Mouse (Mus musculus): ENCODE results near the gene Gnpat. TPM values are rescaled to one million over a fixed set of nuclear protein-coding genes. Genes with fewer than 3 reads are reported as not detected.

Gene Gnpat
- 10 to 100 TPM; 25.5 to 43.4 TPM for polyA plus RNA-seq (2012; fragmentation: generic; extraction: Trizol)

DNA sequence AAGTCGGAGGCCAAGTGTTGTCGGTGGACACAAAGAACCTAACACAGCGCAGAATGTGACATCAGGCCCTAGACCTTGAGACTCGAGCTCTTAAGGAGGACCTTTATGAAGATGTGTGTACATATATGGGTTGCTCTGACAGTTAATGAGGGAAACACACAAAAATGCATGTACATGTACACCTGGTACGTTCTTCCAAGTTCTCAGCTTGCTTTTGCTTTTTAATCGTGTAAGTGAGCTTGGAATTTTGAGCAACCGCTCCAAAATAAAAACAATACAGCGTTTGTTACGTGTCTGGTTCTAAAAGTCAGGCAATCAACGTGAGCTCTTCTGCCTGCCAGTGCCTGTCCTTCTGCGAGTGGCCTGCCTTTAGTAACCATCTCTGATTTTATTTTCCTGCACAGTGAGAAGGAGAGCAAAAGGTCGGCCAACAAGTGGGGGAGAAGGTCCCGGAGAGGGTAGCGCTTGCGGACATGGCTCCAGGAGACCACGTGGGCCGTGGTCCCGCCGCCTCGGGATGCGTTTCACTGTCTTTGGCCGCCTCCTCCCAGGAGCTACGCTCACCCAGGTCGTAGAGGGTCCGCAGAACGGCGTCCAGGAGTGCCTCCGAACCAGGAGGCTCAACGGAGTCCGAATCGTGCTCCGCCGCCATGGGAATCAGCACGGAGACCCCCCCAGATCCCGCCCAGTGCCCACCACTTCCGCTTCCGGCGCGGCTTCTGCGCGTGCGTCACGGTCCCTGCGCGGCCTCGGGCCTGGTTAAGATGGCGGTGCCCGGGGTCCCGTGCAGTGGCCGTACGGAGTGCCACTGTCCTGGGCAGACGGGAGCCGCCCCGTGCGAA lies at the start of gene Gnpat, which contains the start of gene 2810004N23Rik:
Gene Gnpat, plus strand, starts transcription at position 713 of the 842 bp plus-strand sequence.
Gene 2810004N23Rik, minus strand, starts transcription at position 800 of the 842 bp plus-strand sequence.

GRCm38 (mm10) chr8:124897386-124898250 lies 34.8 kb downstream of the Gnpat start, which contains the start of the genes Exoc8 and Sprtn:
Exoc8 (minus strand) TSS chr8:124897705.
Sprtn (plus strand) TSS chr8:124897886.

Other genes with a start within 250 kb of the Gnpat start
- 10 to 100 TPM; 46.3 to 63.8 TPM for gene 2310022B05Rik, start 199.7 kb upstream of the Gnpat start, polyA plus RNA-seq (2012; fragmentation: generic; extraction: Trizol)
- 10 to 100 TPM in 1 of 2 experiments, 1 to 10 TPM in 1; 3.7 to 17.1 TPM for gene Ttc13, start 141.1 kb upstream of the Gnpat start, polyA plus RNA-seq (2012; fragmentation: generic; extraction: Trizol)
- 1 to 10 TPM; 3.6 to 5.2 TPM for gene Arv1, start 140.9 kb upstream of the Gnpat start, polyA plus RNA-seq (2012; fragmentation: generic; extraction: Trizol)
- under 1 TPM; 0.02 to 0.26 TPM for gene Fam89a, start 111.2 kb upstream of the Gnpat start, polyA plus RNA-seq (2012; fragmentation: generic; extraction: Trizol)
- under 1 TPM in 1 of 2 experiments, not detected in 1; under 0.01 TPM for gene Trim67, start 69.9 kb upstream of the Gnpat start, polyA plus RNA-seq (2012; fragmentation: generic; extraction: Trizol)
- 10 to 100 TPM; 11.0 to 14.8 TPM for gene 2810004N23Rik, start 87 bp downstream of the Gnpat start, polyA plus RNA-seq (2012; fragmentation: generic; extraction: Trizol)
- gene Exoc8, start 34.7 kb downstream of the Gnpat start, polyA plus RNA-seq (2012; fragmentation: generic; extraction: Trizol): 1 to 10 TPM; 2.1 to 5.5 TPM
- gene Sprtn, start 34.9 kb downstream of the Gnpat start, polyA plus RNA-seq (2012; fragmentation: generic; extraction: Trizol): 1 to 10 TPM in 1 of 2 experiments, under 1 TPM in 1; 0.75 to 7.4 TPM
- 10 to 100 TPM; 13.0 to 19.8 TPM for gene Egln1, start 86.3 kb downstream of the Gnpat start, polyA plus RNA-seq (2012; fragmentation: generic; extraction: Trizol)
- 10 to 100 TPM in 1 of 2 experiments, 1 to 10 TPM in 1; 5.1 to 34.9 TPM for gene Tsnax, start 150.0 kb downstream of the Gnpat start, polyA plus RNA-seq (2012; fragmentation: generic; extraction: Trizol)
- gene Disc1, start 191.2 kb downstream of the Gnpat start, polyA plus RNA-seq (2012; fragmentation: generic; extraction: Trizol): not detected